Mouse (Mus musculus) thymus, adult 2 months (tissue): ENCODE data around the gene Svs6.

ENCODE experiments used
- CTCF ChIP-seq: fragments of 200-500 bp; IDR thresholded peaks from 2 replicates; pipeline ENCODE4 v1.5.1; 2012; ENCODE audit warnings: mild to moderate bottlenecking, control low read depth, low read length, moderate library complexity, borderline replicate concordance; ENCODE audit not compliant: control insufficient read depth, poor library complexity, insufficient read depth; ENCODE audit errors: extremely low read depth
- POLR2A ChIP-seq: fragments of 200-500 bp; IDR thresholded peaks from 2 replicates; pipeline ENCODE4 v1.6.1; 2012; ENCODE audit warnings: mild to moderate bottlenecking, low read length, control low read depth, moderate library complexity; ENCODE audit not compliant: control insufficient read depth, poor library complexity, insufficient read depth; ENCODE audit errors: extremely low read depth

- TF ChIP-seq CTCF (no peak), POLR2A (no peak)
Observed at GRCm38 (mm10) chr2:164359031-164359430, 42.5 kb downstream of the Svs6 start.
